Mouse (Mus musculus): ENCODE results near the gene Fkbp4. TPM values are rescaled to one million over a fixed set of nuclear protein-coding genes. Genes with fewer than 3 reads are reported as not detected.

Gene Fkbp4
- total and polyA plus RNA-seq, 2 experiments from 2014 or later: 164 to 253 TPM

DNA sequence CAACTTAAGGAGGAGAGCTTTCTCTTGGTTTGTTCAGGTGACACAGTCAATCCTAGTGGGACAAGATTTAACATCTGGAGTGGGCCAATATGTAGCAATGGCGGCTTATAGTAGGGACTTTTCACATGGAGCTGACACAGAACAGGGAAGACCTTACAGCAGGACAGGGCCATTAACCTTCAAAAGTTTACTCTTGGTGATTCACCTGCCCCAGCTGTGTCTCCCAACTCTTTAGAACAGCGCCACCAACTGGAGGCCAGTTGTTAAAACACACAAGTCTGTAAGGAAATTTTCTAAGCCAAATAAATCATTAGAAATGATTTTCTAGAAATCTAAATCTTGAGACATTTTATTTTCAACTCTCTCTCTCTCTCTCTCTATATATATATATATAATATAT lies 28.8 kb upstream of the Fkbp4 start:
- TF ChIP-seq CTCF (IDR thresholded peaks at IDR 0.05): peak; percentile 20; the same call in 1 of the 2 replicates
- H3K4me3 ChIP-seq (ENCODE audit: low read depth, low read length): no peak overlapping the region
- no peak overlapping the region for H3K27ac ChIP-seq (ENCODE audit: low read depth, low read length)
- no peak overlapping the region for H3K4me2 ChIP-seq (ENCODE audit: low read depth, low read length, poor library complexity, severe bottlenecking)
- H3K9me3 ChIP-seq (ENCODE audit: low read length): no peaks in the 10 kb centered on the region
- WGBS: 38% methylated on average over 2 of the region's 2 CpGs
- no peaks in the 10 kb centered on the region for H3K27me3 ChIP-seq (ENCODE audit: insufficient read depth, low read length)
- H3K36me3 ChIP-seq (ENCODE audit: insufficient read depth, low read length): no peaks in the 10 kb centered on the region
- DNase-seq (ENCODE audit: low spot score) (no peak), ATAC-seq (ENCODE audit: low FRiP score) (no peak)
- no peak overlapping the region for H3K9ac ChIP-seq (replicated peaks; ENCODE audit: low read length, poor library complexity, severe bottlenecking)
- no peaks in the 10 kb centered on the region for H3K4me1 ChIP-seq (ENCODE audit: insufficient read depth, low read length)

DNA sequence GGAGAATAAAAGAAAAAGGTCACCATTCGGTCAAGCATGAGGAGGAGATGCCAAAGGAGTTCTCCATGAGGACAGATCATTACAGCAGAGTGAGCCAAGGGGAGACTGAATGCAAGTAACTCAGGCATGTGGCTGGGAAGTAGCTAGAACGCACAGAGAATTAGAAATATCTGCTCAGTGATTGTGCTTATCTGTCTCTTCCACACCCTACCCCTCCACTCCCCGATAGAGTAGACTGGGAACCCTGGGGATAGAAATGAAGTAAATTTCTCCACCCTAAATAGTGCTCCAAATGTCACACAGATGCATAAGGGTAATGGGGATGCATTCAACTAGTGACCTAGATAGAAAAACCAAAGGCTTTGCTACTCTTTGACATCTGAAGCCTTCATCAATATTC lies 28.1 kb upstream of the Fkbp4 start:
- DNase-seq (ENCODE audit: low spot score) (no peak), ATAC-seq (ENCODE audit: low FRiP score) (no peak)
- Histone ChIP-seq H3K4me2 (ENCODE audit: low read depth, low read length, poor library complexity, severe bottlenecking) (no peak overlapping the region), H3K27ac (ENCODE audit: low read depth, low read length) (no peak overlapping the region), H3K4me1 (ENCODE audit: insufficient read depth, low read length) (no peaks in the 10 kb centered on the region), H3K4me3 (ENCODE audit: low read depth, low read length) (no peak overlapping the region), H3K36me3 (ENCODE audit: insufficient read depth, low read length) (no peaks in the 10 kb centered on the region), H3K9me3 (ENCODE audit: low read length) (no peaks in the 10 kb centered on the region), H3K9ac (replicated peaks; ENCODE audit: low read length, poor library complexity, severe bottlenecking) (no peak overlapping the region), H3K27me3 (ENCODE audit: insufficient read depth, low read length) (no peaks in the 10 kb centered on the region)
- 66% methylated on average over 3 of the region's 3 CpGs for WGBS
- no peak for TF ChIP-seq CTCF (IDR thresholded peaks at IDR 0.05)

GRCm38 (mm10) chr6:128466043-128466442 lies 27.6 kb upstream of the Fkbp4 start:
- no peak for ATAC-seq (ENCODE audit: low FRiP score)

GRCm38 (mm10) chr6:128464996-128465395 lies 26.5 kb upstream of the Fkbp4 start:
- H3K4me2 ChIP-seq (ENCODE audit: low read depth, low read length, poor library complexity, severe bottlenecking): no peak overlapping the region
- DNase-seq (ENCODE audit: low spot score) (no peak), ATAC-seq (ENCODE audit: low FRiP score) (no peak)
- no peak overlapping the region for H3K27ac ChIP-seq (ENCODE audit: low read depth, low read length)
- 79% methylated on average over 4 of the region's 4 CpGs for WGBS
- TF ChIP-seq CTCF (IDR thresholded peaks at IDR 0.05): no peak
- H3K4me1 ChIP-seq (ENCODE audit: insufficient read depth, low read length): no peaks in the 10 kb centered on the region
- H3K9me3 ChIP-seq (ENCODE audit: low read length): no peaks in the 10 kb centered on the region
- H3K27me3 ChIP-seq (ENCODE audit: insufficient read depth, low read length): no peaks in the 10 kb centered on the region
- H3K9ac ChIP-seq (replicated peaks; ENCODE audit: low read length, poor library complexity, severe bottlenecking): no peak overlapping the region
- H3K4me3 ChIP-seq (ENCODE audit: low read depth, low read length): no peak overlapping the region
- H3K36me3 ChIP-seq (ENCODE audit: insufficient read depth, low read length): no peaks in the 10 kb centered on the region

More at GRCm38 (mm10) chr6:128466043-128466442, 27.6 kb upstream of the Fkbp4 start:
- Histone ChIP-seq H3K9me3 (ENCODE audit: low read length) (no peaks in the 10 kb centered on the region), H3K9ac (replicated peaks; ENCODE audit: low read length, poor library complexity, severe bottlenecking) (no peak overlapping the region), H3K4me2 (ENCODE audit: low read depth, low read length, poor library complexity, severe bottlenecking) (no peak overlapping the region), H3K36me3 (ENCODE audit: insufficient read depth, low read length) (no peaks in the 10 kb centered on the region), H3K4me3 (ENCODE audit: low read depth, low read length) (no peak overlapping the region), H3K27ac (ENCODE audit: low read depth, low read length) (no peak overlapping the region), H3K27me3 (ENCODE audit: insufficient read depth, low read length) (no peaks in the 10 kb centered on the region), H3K4me1 (ENCODE audit: insufficient read depth, low read length) (no peaks in the 10 kb centered on the region)
- WGBS: 61% methylated on average over 7 of the region's 7 CpGs
- no peak for TF ChIP-seq CTCF (IDR thresholded peaks at IDR 0.05)
- no peak for DNase-seq (ENCODE audit: low spot score)

DNA sequence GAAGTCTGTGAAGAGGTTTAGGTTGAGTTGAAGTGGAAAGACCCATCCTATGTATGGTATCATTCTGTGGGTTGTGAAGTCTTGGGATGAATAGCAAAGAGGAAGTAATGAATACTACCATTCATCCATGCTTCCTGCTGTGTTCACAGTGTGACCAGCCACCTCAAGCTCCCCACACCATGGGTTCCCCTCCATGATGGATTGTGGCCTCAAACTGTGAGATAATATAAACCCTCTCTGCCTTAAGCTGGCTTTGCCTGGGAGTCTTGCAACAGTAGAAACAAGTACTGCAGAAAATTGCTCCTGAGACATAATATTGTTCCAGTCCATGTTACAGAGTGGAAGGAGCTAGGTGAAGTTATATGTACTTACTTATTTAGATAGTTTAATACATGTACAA lies 23.1 kb upstream of the Fkbp4 start:
- Histone ChIP-seq H3K27me3 (ENCODE audit: insufficient read depth, low read length) (no peaks in the 10 kb centered on the region), H3K4me1 (ENCODE audit: insufficient read depth, low read length) (no peaks in the 10 kb centered on the region), H3K4me2 (ENCODE audit: low read depth, low read length, poor library complexity, severe bottlenecking) (no peak overlapping the region), H3K27ac (ENCODE audit: low read depth, low read length) (no peak overlapping the region), H3K9ac (replicated peaks; ENCODE audit: low read length, poor library complexity, severe bottlenecking) (no peak overlapping the region), H3K9me3 (ENCODE audit: low read length) (no peaks in the 10 kb centered on the region), H3K4me3 (ENCODE audit: low read depth, low read length) (no peak overlapping the region), H3K36me3 (ENCODE audit: insufficient read depth, low read length) (no peaks in the 10 kb centered on the region)
- no peak for TF ChIP-seq CTCF (IDR thresholded peaks at IDR 0.05)
- no peak for ATAC-seq (ENCODE audit: low FRiP score)
- DNase-seq (ENCODE audit: low spot score): no peak

DNA sequence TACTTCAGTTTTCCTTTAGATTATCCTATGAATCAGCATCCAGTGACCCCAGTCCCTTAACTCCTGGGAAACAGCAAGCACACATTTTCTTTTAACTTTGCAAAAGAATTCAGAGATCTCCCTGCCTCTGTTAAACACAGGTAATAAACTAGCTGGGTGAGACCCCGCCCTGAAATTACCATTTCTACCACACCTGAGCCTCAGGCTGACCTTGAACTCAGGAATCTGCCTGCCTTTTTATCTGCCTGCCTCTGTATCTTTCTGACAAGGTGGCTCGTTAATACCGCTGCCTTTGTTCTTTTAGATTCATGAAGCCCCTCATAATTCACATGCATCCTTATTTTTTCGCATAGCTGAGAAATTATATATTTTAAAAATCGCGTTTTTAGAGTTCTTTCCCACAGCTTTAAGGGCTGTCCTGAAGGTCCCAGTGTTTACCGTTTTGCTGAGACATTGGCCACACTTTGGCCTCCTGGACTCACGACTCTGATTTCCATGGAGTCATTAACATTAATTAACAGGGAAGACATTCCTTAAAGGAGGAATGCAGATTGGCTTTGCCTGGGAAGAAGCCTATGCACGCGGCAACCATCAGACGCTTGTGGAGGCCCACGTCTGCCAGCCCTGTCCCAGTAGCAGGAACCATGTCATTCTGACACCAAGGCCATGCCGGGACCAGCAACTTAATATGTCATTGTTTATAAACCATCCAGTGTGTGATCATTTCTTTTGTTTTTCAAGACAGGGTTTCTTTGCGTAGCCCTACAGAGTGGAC lies 22.4 kb upstream of the Fkbp4 start:
- H3K4me2 ChIP-seq (ENCODE audit: low read depth, low read length, poor library complexity, severe bottlenecking): no peak overlapping the region
- H3K4me3 ChIP-seq (ENCODE audit: low read depth, low read length): no peak overlapping the region
- H3K9ac ChIP-seq (replicated peaks; ENCODE audit: low read length, poor library complexity, severe bottlenecking): no peak overlapping the region
- ATAC-seq (ENCODE audit: low FRiP score) (no peak), DNase-seq (ENCODE audit: low spot score) (no peak)
- no peaks in the 10 kb centered on the region for H3K27me3 ChIP-seq (ENCODE audit: insufficient read depth, low read length)
- no peaks in the 10 kb centered on the region for H3K4me1 ChIP-seq (ENCODE audit: insufficient read depth, low read length)
- 80% methylated on average over 14 of the region's 14 CpGs for WGBS
- H3K36me3 ChIP-seq (ENCODE audit: insufficient read depth, low read length): no peaks in the 10 kb centered on the region
- no peaks in the 10 kb centered on the region for H3K9me3 ChIP-seq (ENCODE audit: low read length)
- no peak overlapping the region for H3K27ac ChIP-seq (ENCODE audit: low read depth, low read length)
- no peak for TF ChIP-seq CTCF (IDR thresholded peaks at IDR 0.05)

Measured in midbrain, postnatal 0 days (tissue).